Mouse (Mus musculus) neural tube, embryonic 11.5 days (tissue): Measurements from ENCODE around the gene Dnhd1. TPM values are rescaled to one million over a fixed set of nuclear protein-coding genes. Genes with fewer than 3 reads are reported as not detected.
"Not testable (repeated sequence)": the region's sequence is repeated elsewhere in the genome, so short reads cannot be mapped to it uniquely, and the experiment has no call there.

Source experiments
- ATAC-seq: fragments of 200-750 bp; cut with Nextera tagmentation; 2 replicates; pipeline ENCODE4 v1.8.0; 2017; ENCODE audit warnings: moderate number of reproducible peaks, mild to moderate bottlenecking, moderate TSS enrichment, moderate library complexity; ENCODE audit not compliant: insufficient read depth, low FRiP score, low TSS enrichment
- DNase-seq: peaks from one replicate; pipeline ENCODE4 v3.0.0-alpha.2; 2015; ENCODE audit warnings: low spot score
- H3K27ac ChIP-seq: fragments of 300-500 bp; sonication (generic); 2 replicates; pipeline ENCODE4 v1.5.1; 2014; ENCODE audit warnings: low read depth, mild to moderate bottlenecking, low read length
- H3K27me3 ChIP-seq: fragments of 300-500 bp; sonication (generic); 2 replicates; pipeline ENCODE4 v1.6.1; 2014; ENCODE audit warnings: mild to moderate bottlenecking, low read length, mixed read lengths; ENCODE audit not compliant: control insufficient read depth, insufficient read depth
- H3K36me3 ChIP-seq: fragments of 300-500 bp; sonication (generic); 2 replicates; pipeline ENCODE4 v1.6.1; 2014; ENCODE audit warnings: mild to moderate bottlenecking, low read length, moderate library complexity, mixed read lengths; ENCODE audit not compliant: control insufficient read depth, insufficient read depth
- H3K4me1 ChIP-seq: fragments of 300-500 bp; sonication (generic); 2 replicates; pipeline ENCODE4 v1.6.1; 2014; ENCODE audit warnings: low read length, mixed read lengths; ENCODE audit not compliant: control insufficient read depth, insufficient read depth
- H3K4me2 ChIP-seq: fragments of 300-500 bp; sonication (generic); 2 replicates; pipeline ENCODE4 v1.6.1; 2014; ENCODE audit warnings: low read depth, mild to moderate bottlenecking, moderate library complexity
- H3K4me3 ChIP-seq: fragments of 300-500 bp; sonication (generic); 2 replicates; pipeline ENCODE4 v1.5.1; 2014; ENCODE audit warnings: low read depth, low read length
- H3K9ac ChIP-seq: fragments of 300-500 bp; sonication (generic); 2 replicates; pipeline ENCODE4 v1.6.1; 2014; ENCODE audit warnings: mild to moderate bottlenecking, low read length
- H3K9me3 ChIP-seq: fragments of 300-500 bp; sonication (generic); 2 replicates; pipeline ENCODE4 v1.6.1; 2016; ENCODE audit warnings: low read length; ENCODE audit not compliant: control insufficient read depth
- WGBS: fragments of 180-500 bp; shearing (Covaris S2); extraction: QIAGEN DNeasy Blood & Tissue Kit; methylation state at CpG from one replicate; pipeline ENCODE4 v1.1.7; 2014; 5-methylcytosine and 5-hydroxymethylcytosine counted together
- polyA plus RNA-seq: library from polyadenylated mRNA; unstranded; fragments of >200 nt; fragmentation: Nextera tagmentation; extraction: Ambion mirVana; gene quantifications from 2 replicates; pipeline ENCODE4 v1.2.1, GENCODE M21; 2014

Dnhd1 gene
- polyA plus RNA-seq, 1 experiment from 2014 or later, result 0.50 TPM

GRCm38 (mm10) chr7:105738948-105739347 lies 88.3 kb downstream of the Dnhd1 start:
- Histone ChIP-seq H3K4me1 (peaks cover 12% of the 10 kb centered on the region), H3K9me3 (no peaks in the 10 kb centered on the region), H3K27ac (no peak overlapping the region), H3K4me2 (peak overlapping the region; percentile 20), H3K4me3 (no peak overlapping the region), H3K36me3 (peaks cover 2% of the 10 kb centered on the region), H3K27me3 (no peaks in the 10 kb centered on the region), H3K9ac (no peak overlapping the region)
- DNase-seq (peak; percentile 58), ATAC-seq (no peak)
- WGBS, result 35% methylated on average over 3 of the region's 3 CpGs

GRCm38 (mm10) chr7:105740089-105740795 lies 89.6 kb downstream of the Dnhd1 start:
- peaks cover 2% of the 10 kb centered on the region for H3K36me3 ChIP-seq
- no peak overlapping the region for H3K9ac ChIP-seq
- H3K27ac ChIP-seq, result no peak overlapping the region
- no peaks in the 10 kb centered on the region for H3K9me3 ChIP-seq
- no peak overlapping the region for H3K4me3 ChIP-seq
- ATAC-seq (no peak), DNase-seq (no peak)
- H3K27me3 ChIP-seq, result no peaks in the 10 kb centered on the region
- no peak overlapping the region for H3K4me2 ChIP-seq
- H3K4me1 ChIP-seq, result peaks cover 12% of the 10 kb centered on the region
- 90% methylated on average over 13 of the region's 13 CpGs for WGBS

GRCm38 (mm10) chr7:105740851-105741250 lies 90.2 kb downstream of the Dnhd1 start:
- no peaks in the 10 kb centered on the region for H3K27me3 ChIP-seq
- H3K9ac ChIP-seq, result no peak overlapping the region
- no peak overlapping the region for H3K4me2 ChIP-seq
- H3K36me3 ChIP-seq, result peaks cover 2% of the 10 kb centered on the region
- ATAC-seq, result no peak
- no peak overlapping the region for H3K4me3 ChIP-seq
- peaks cover 12% of the 10 kb centered on the region for H3K4me1 ChIP-seq
- H3K9me3 ChIP-seq, result no peaks in the 10 kb centered on the region
- no peak for DNase-seq
- 87% methylated on average over 6 of the region's 6 CpGs for WGBS
- H3K27ac ChIP-seq, result no peak overlapping the region

GRCm38 (mm10) chr7:105741978-105742377 lies 91.4 kb downstream of the Dnhd1 start:
- ATAC-seq (no peak), DNase-seq (no peak)
- H3K27me3 ChIP-seq, result no peaks in the 10 kb centered on the region
- no peak overlapping the region for H3K9ac ChIP-seq
- 95% methylated on average over 9 of the region's 9 CpGs for WGBS
- H3K27ac ChIP-seq, result no peak overlapping the region
- peaks cover 2% of the 10 kb centered on the region for H3K36me3 ChIP-seq
- peaks cover 12% of the 10 kb centered on the region for H3K4me1 ChIP-seq
- no peak overlapping the region for H3K4me3 ChIP-seq
- H3K4me2 ChIP-seq, result no peak overlapping the region
- H3K9me3 ChIP-seq, result no peaks in the 10 kb centered on the region

GRCm38 (mm10) chr7:105742539-105743215 lies 92.0 kb downstream of the Dnhd1 start:
- not testable (repeated sequence) for H3K9me3 ChIP-seq, H3K36me3 ChIP-seq, H3K4me3 ChIP-seq, ATAC-seq, DNase-seq, H3K27me3 ChIP-seq, H3K4me1 ChIP-seq, H3K27ac ChIP-seq, H3K9ac ChIP-seq
- 84% methylated on average over 7 of the region's 7 CpGs for WGBS
- H3K4me2 ChIP-seq, result peak overlapping the region; percentile 86

GRCm38 (mm10) chr7:105743246-105743925 lies 92.8 kb downstream of the Dnhd1 start:
- not testable (repeated sequence) for H3K9me3 ChIP-seq, H3K36me3 ChIP-seq, ATAC-seq, H3K4me1 ChIP-seq, DNase-seq, H3K27ac ChIP-seq, H3K27me3 ChIP-seq
- Histone ChIP-seq H3K4me2 (peak overlapping the region; percentile 86), H3K4me3 (peak overlapping the region; percentile 98), H3K9ac (peak overlapping the region; percentile 86)
- WGBS, result 49% methylated on average over 15 of the region's 20 CpGs

GRCm38 (mm10) chr7:105743926-105744590 lies 93.4 kb downstream of the Dnhd1 start, which contains the start of gene Taf10:
Gene Taf10 (minus strand): TSS chr7:105744361.
- Histone ChIP-seq H3K4me1 (peaks cover 7% of the 10 kb centered on the region), H3K36me3 (peaks cover 6% of the 10 kb centered on the region), H3K4me3 (peak within 1 kb of the TSS; percentile 98), H3K4me2 (peak within 1 kb of the TSS; percentile 86), H3K27me3 (no peaks in the 10 kb centered on the region), H3K27ac (peak within 1 kb of the TSS; percentile 63), H3K9ac (peak within 1 kb of the TSS; percentile 86), H3K9me3 (no peaks in the 10 kb centered on the region)
- WGBS, result under 1% methylated on average over 64 of the region's 67 CpGs
- peak; percentile 96 for ATAC-seq
- DNase-seq, result peak; percentile 91

- Histone ChIP-seq H3K9ac (no peak overlapping the region), H3K27me3 (no peaks in the 10 kb centered on the region), H3K4me1 (peaks cover 10% of the 10 kb centered on the region), H3K4me2 (no peak overlapping the region), H3K9me3 (no peaks in the 10 kb centered on the region), H3K36me3 (peaks cover 5% of the 10 kb centered on the region), H3K4me3 (no peak overlapping the region), H3K27ac (no peak overlapping the region)
- 82% methylated on average over 2 of the region's 2 CpGs for WGBS
- ATAC-seq (no peak), DNase-seq (no peak)
These were observed 97.1 kb downstream of the Dnhd1 start for GRCm38 (mm10) chr7:105747776-105748175.
